Mouse (Mus musculus) kidney, adult 18-20 months (tissue): ENCODE measurements around the gene Gm21783.
"Not testable (repeated sequence)": the region's sequence is repeated elsewhere in the genome, so short reads cannot be mapped to it uniquely, and the experiment has no call there.

Source experiments
- DNase-seq: peaks from one replicate; pipeline ENCODE4 v3.0.0; 2021

The Gm21783 gene

GRCm38 (mm10) chrY:44981163-44981562 lies at the start of gene Gm21783:
Gene Gm21783 (minus strand): TSS chrY:44981263.
- not testable (repeated sequence) for DNase-seq
